In genomic region chr10:80415566-80415965, GRCm38 (mm10) we compare ENCODE assay signal across 24 mouse cellular contexts. TPM values are rescaled to one million over a fixed set of nuclear protein-coding genes. Genes with fewer than 3 reads are reported as not detected.
DNase-seq lines count a peak whose midpoint lies in the region; ATAC-seq lines count a peak whose summit lies in the region.
"Had no signal": no experiment of that assay in that cellular context is flagged by ENCODE, and none has a peak within 500 bp of the region (broad histone marks: within the 10 kb centered on the region; RNA-seq: fewer than 3 reads in every experiment).

No protein-coding gene starts in this region.

- H3K4me2 ChIP-seq in heart, embryonic 12.5 days, result no peak overlapping the region
- no peak overlapping the region for H3K4me2 ChIP-seq in liver, embryonic 12.5 days
- H3K4me2 ChIP-seq: embryonic facial prominence, embryonic 15.5 days; heart, embryonic 13.5 days had no signal

- no peak overlapping the region for H3K4me3 ChIP-seq in heart, embryonic 12.5 days
- no peak overlapping the region for H3K4me3 ChIP-seq in liver, embryonic 12.5 days
- peak overlapping the region; percentile 11; the same call in 1 of the 2 replicates for H3K4me3 ChIP-seq in limb, embryonic 10.5 days
- H3K4me3 ChIP-seq: embryonic facial prominence, embryonic 15.5 days; erythroblast, embryonic 14.5 days; heart, adult 2 months; heart, embryonic 13.5 days had no signal

- H3K4me1 ChIP-seq in heart, embryonic 12.5 days (replicated peaks), result peaks cover 26% of the 10 kb centered on the region
- H3K4me1 ChIP-seq in liver, embryonic 12.5 days, result peaks cover 30% of the 10 kb centered on the region
- H3K4me1 ChIP-seq in limb, embryonic 10.5 days, result no peaks in the 10 kb centered on the region

- no peaks in the 10 kb centered on the region for H3K27me3 ChIP-seq in heart, embryonic 12.5 days (replicated peaks)
- H3K27me3 ChIP-seq in liver, embryonic 12.5 days (replicated peaks), result no peaks in the 10 kb centered on the region
- no peaks in the 10 kb centered on the region for H3K27me3 ChIP-seq in limb, embryonic 10.5 days (ENCODE audit: low read depth, poor library complexity, severe bottlenecking)
- H3K27me3 ChIP-seq: embryonic facial prominence, embryonic 15.5 days; heart, embryonic 13.5 days; Patski had no signal

- peaks cover 100% of the 10 kb centered on the region for H3K36me3 ChIP-seq in heart, embryonic 12.5 days
- H3K36me3 ChIP-seq in liver, embryonic 12.5 days, result peaks cover 100% of the 10 kb centered on the region
- H3K36me3 ChIP-seq in limb, embryonic 10.5 days, result peaks cover 100% of the 10 kb centered on the region

- 0 out of 2 replicates have a peak overlapping the region, but pooled peaks have one; percentile 10 for H3K9ac ChIP-seq in heart, embryonic 12.5 days
- H3K9ac ChIP-seq in liver, embryonic 12.5 days, result no peak overlapping the region
- H3K9ac ChIP-seq: embryonic facial prominence, embryonic 15.5 days; heart, embryonic 13.5 days had no signal

- no peak for ATAC-seq in cerebellum, adult (ENCODE audit: insufficient number of reproducible peaks, low FRiP score, low TSS enrichment)
- no peak for ATAC-seq in heart, embryonic 12.5 days (ENCODE audit: insufficient number of reproducible peaks, low FRiP score)
- ATAC-seq in liver, embryonic 12.5 days, result no peak
- ATAC-seq: activated CD4-positive, CD25-positive, alpha-beta regulatory T cell, adult 4 months; CD4-positive, CD25-positive, alpha-beta regulatory T cell, adult 4 months; forebrain, embryonic 16.5 days; hindbrain, embryonic 16.5 days; inflammation-experienced regulatory T-cells, adult 6 months; Patski had no signal

- peak; percentile 56 for DNase-seq in cerebellum, adult 9-11 months
- no peak for DNase-seq in heart, adult 8-10 months (ENCODE audit: low spot score)
- DNase-seq in liver, result no peak
- DNase-seq in limb, embryonic 10.5 days (ENCODE audit: low spot score), result no peak
- DNase-seq in adrenal gland, postnatal 10 days, result no peak
- DNase-seq: adrenal gland, postnatal 25 days; B cell, adult 2 months; cerebellum, adult 8-10 months; cerebellum, postnatal 36 days; gastrocnemius, postnatal 14 days; heart, adult 2 months; heart, postnatal 36 days had no signal

- no peaks in the 10 kb centered on the region for H3K9me3 ChIP-seq in heart, embryonic 12.5 days (replicated peaks)
- no peaks in the 10 kb centered on the region for H3K9me3 ChIP-seq in liver, embryonic 12.5 days (replicated peaks)
- H3K9me3 ChIP-seq in limb, embryonic 10.5 days (replicated peaks), result no peaks in the 10 kb centered on the region
- H3K9me3 ChIP-seq: embryonic facial prominence, embryonic 15.5 days; heart, embryonic 13.5 days had no signal

- 94% methylated on average over 7 of the region's 7 CpGs for WGBS in heart, embryonic 12.5 days
- 93% methylated on average over 7 of the region's 7 CpGs for WGBS in liver, embryonic 12.5 days (ENCODE audit: insufficient replicate concordance)
- 93% methylated on average over 7 of the region's 7 CpGs for WGBS in limb, embryonic 10.5 days

- H3K27ac ChIP-seq in heart, embryonic 12.5 days (ENCODE audit: poor library complexity, severe bottlenecking), result no peak overlapping the region
- peak overlapping the region; percentile 24; the same call in 1 of the 2 replicates for H3K27ac ChIP-seq in liver, embryonic 12.5 days
- no peak overlapping the region for H3K27ac ChIP-seq in limb, embryonic 10.5 days
- H3K27ac ChIP-seq: embryonic facial prominence, embryonic 15.5 days; heart, adult 2 months; heart, embryonic 13.5 days had no signal

RNA-seq across cellular contexts. Expression of gene Uqcr11, which starts 8.9 kb away (rescaled TPM):
- 951 and 1,026 TPM in 2 replicates for polyA plus RNA-seq in heart, embryonic 12.5 days (2016; fragmentation: Nextera tagmentation; extraction: Ambion mirVana)
- total RNA-seq in heart, adult 8-10 months (2022), result 1,000 to 10,000 TPM; 1,795 to 2,190 (median 1,939) TPM
- polyA plus RNA-seq in liver, embryonic 12.5 days (2016; fragmentation: Nextera tagmentation; extraction: Ambion mirVana), result 594 and 628 TPM in 2 replicates
- 651 and 677 TPM in 2 replicates for polyA plus RNA-seq in limb, embryonic 10.5 days (2016; fragmentation: Nextera tagmentation; extraction: Ambion mirVana)
- 1,000 to 10,000 TPM; 1,321 to 1,365 TPM for total RNA-seq in adrenal gland, postnatal 10 days (2021)

RNA-seq across cellular contexts. Expression of gene Mbd3, which starts 16.2 kb away (rescaled TPM):
- polyA plus RNA-seq in heart, embryonic 12.5 days (2016; fragmentation: Nextera tagmentation; extraction: Ambion mirVana), result 176 and 181 TPM in 2 replicates
- 100 to 1,000 TPM in 1 of 4 experiments, 10 to 100 TPM in 3; 92.9 to 107 (median 97.0) TPM for total RNA-seq in heart, adult 8-10 months (2022)
- 134 and 140 TPM in 2 replicates for polyA plus RNA-seq in liver, embryonic 12.5 days (2016; fragmentation: Nextera tagmentation; extraction: Ambion mirVana)
- polyA plus RNA-seq in limb, embryonic 10.5 days (2016; fragmentation: Nextera tagmentation; extraction: Ambion mirVana), result 453 and 469 TPM in 2 replicates
- 100 to 1,000 TPM; 103 to 113 TPM for total RNA-seq in adrenal gland, postnatal 10 days (2021)

RNA-seq across cellular contexts. Expression of gene Tcf3, which starts 17.9 kb away (rescaled TPM):
- polyA plus RNA-seq in heart, embryonic 12.5 days (2016; fragmentation: Nextera tagmentation; extraction: Ambion mirVana), result 85.8 and 89.4 TPM in 2 replicates
- 10 to 100 TPM; 15.8 to 18.0 (median 17.6) TPM for total RNA-seq in heart, adult 8-10 months (2022)
- 110 and 115 TPM in 2 replicates for polyA plus RNA-seq in liver, embryonic 12.5 days (2016; fragmentation: Nextera tagmentation; extraction: Ambion mirVana)
- polyA plus RNA-seq in limb, embryonic 10.5 days (2016; fragmentation: Nextera tagmentation; extraction: Ambion mirVana), result 260 and 283 TPM in 2 replicates
- total RNA-seq in adrenal gland, postnatal 10 days (2021), result 10 to 100 TPM; 58.1 to 77.1 TPM

RNA-seq across cellular contexts. Expression of gene Mex3d, which starts 28.1 kb away (rescaled TPM):
- 6.1 and 6.2 TPM in 2 replicates for polyA plus RNA-seq in heart, embryonic 12.5 days (2016; fragmentation: Nextera tagmentation; extraction: Ambion mirVana)
- 1 to 10 TPM; 5.9 to 9.8 (median 8.3) TPM for total RNA-seq in heart, adult 8-10 months (2022)
- polyA plus RNA-seq in liver, embryonic 12.5 days (2016; fragmentation: Nextera tagmentation; extraction: Ambion mirVana), result 2.1 TPM in 2 replicates
- polyA plus RNA-seq in limb, embryonic 10.5 days (2016; fragmentation: Nextera tagmentation; extraction: Ambion mirVana), result 7.2 and 7.5 TPM in 2 replicates
- total RNA-seq in adrenal gland, postnatal 10 days (2021), result 10 to 100 TPM; 19.6 to 21.8 TPM

RNA-seq across cellular contexts. Expression of gene Plk5, which starts 59.3 kb away (rescaled TPM):
- polyA plus RNA-seq in heart, embryonic 12.5 days (2016; fragmentation: Nextera tagmentation; extraction: Ambion mirVana), result not detected in 2 replicates
- total RNA-seq in heart, adult 8-10 months (2022), result 1 to 10 TPM in 2 of 4 experiments, under 1 TPM in 2; 0.91 to 1.3 (median 1.1) TPM
- polyA plus RNA-seq in liver, embryonic 12.5 days (2016; fragmentation: Nextera tagmentation; extraction: Ambion mirVana), result 0.06 and 0.10 TPM in 2 replicates
- 0.31 and 0.48 TPM in 2 replicates for polyA plus RNA-seq in limb, embryonic 10.5 days (2016; fragmentation: Nextera tagmentation; extraction: Ambion mirVana)
- under 1 TPM in 1 of 2 experiments, not detected in 1; 0.12 TPM for total RNA-seq in adrenal gland, postnatal 10 days (2021)
- polyA plus RNA-seq: activated CD4-positive, CD25-positive, alpha-beta regulatory T cell, adult 4 months; CD4-positive, CD25-positive, alpha-beta regulatory T cell, adult 4 months; erythroblast, embryonic 14.5 days; heart, embryonic 13.5 days; inflammation-experienced regulatory T-cells, adult 6 months had no signal
